Mouse (Mus musculus) small intestine, adult 2 months (tissue): Measurements from ENCODE around the gene Mid1. TPM values are rescaled to one million over a fixed set of nuclear protein-coding genes. Genes with fewer than 3 reads are reported as not detected.
"Not testable (repeated sequence)": the region's sequence is repeated elsewhere in the genome, so short reads cannot be mapped to it uniquely, and the experiment has no call there.

ENCODE experiments used
- H3K27ac ChIP-seq: fragments of 200-500 bp; 2 replicates; pipeline ENCODE4 v1.5.1; 2012; ENCODE audit warnings: low read depth, low read length, control low read depth, inconsistent platforms; ENCODE audit not compliant: insufficient read depth
- H3K27me3 ChIP-seq: fragments of 200-500 bp; 2 replicates; pipeline ENCODE4 v1.6.1; 2012; ENCODE audit warnings: mild to moderate bottlenecking, moderate library complexity, low read length, inconsistent platforms; ENCODE audit not compliant: control insufficient read depth, insufficient read depth
- H3K36me3 ChIP-seq: fragments of 200-500 bp; 2 replicates; pipeline ENCODE4 v1.6.1; 2012; ENCODE audit warnings: mild to moderate bottlenecking, low read length, control low read depth, inconsistent platforms; ENCODE audit not compliant: control insufficient read depth, insufficient read depth
- H3K4me1 ChIP-seq: fragments of 200-500 bp; 2 replicates; pipeline ENCODE4 v1.6.1; 2012; ENCODE audit warnings: low read length, inconsistent platforms, mixed read lengths; ENCODE audit not compliant: control insufficient read depth, insufficient read depth, insufficient read length
- H3K4me3 ChIP-seq: fragments of 200-500 bp; 2 replicates; pipeline ENCODE4 v1.5.1; 2012; ENCODE audit warnings: low read depth, mild to moderate bottlenecking, control low read depth, inconsistent platforms, low read length, moderate library complexity
- WGBS: fragments of 180-500 bp; shearing (Covaris S2); methylation state at CpG from one replicate; pipeline ENCODE4 v1.1.7; 2018; 5-methylcytosine and 5-hydroxymethylcytosine counted together
- polyA plus RNA-seq: library from polyadenylated mRNA; depleted of rRNA; stranded (reverse); fragments of >200 nt; gene quantifications from 2 replicates; pipeline ENCODE4 v1.2.3, GENCODE M21; 2012

Gene Mid1
- polyA plus RNA-seq, 1 experiment = 10.8 TPM

DNA sequence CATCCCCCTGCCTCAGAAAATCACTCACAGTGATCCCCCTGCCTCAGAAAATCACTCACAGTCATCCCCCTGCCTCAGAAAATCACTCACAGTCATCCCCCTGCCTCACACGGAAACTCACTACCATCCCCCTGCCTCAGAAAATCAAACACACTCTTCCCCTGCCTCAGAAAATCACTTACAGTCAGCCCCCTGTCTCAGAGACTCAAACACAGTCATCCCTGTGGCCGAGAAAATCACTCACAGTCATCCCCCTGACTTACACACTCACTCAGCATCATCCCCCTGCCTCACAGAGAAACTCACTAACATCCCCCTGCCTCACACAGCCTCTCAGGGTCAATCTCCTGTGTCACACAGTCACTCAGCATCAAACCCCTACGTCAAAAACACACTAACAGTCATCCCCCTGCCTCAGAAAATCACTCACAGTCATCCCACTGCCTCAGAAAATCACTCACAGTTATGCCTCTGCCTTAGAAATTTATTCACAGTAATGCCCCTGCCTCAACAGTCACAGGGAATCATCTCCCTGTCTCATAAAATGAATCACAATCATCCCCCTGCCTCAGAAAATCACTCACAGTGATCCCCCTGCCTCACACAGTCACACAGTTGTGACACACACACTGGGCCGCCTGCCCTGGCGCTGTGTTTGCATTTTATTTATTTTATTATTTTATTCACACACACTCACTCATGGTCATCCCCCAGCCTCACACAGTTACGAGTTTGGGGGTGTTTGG is 315.8 kb downstream of the Mid1 start:
- WGBS = 37% methylated on average over 6 of the region's 6 CpGs
- not testable (repeated sequence) for H3K4me1 ChIP-seq, H3K27me3 ChIP-seq, H3K36me3 ChIP-seq, H3K4me3 ChIP-seq, H3K27ac ChIP-seq

DNA sequence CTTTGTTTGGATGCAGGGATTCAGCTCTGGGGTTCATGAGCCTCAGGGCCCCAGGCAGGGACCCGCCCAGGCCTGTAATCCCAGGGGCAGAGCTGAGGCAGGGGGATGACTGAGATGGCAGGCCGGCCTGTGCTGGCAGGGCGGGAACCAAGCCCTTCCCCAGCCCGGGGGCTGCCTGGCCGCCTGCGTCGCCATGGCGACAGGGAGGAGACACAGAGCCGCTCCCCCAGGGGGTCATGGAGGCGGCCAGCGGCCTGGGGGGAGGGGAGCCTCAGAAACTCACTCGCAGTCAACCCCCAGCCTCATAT is 316.3 kb downstream of the Mid1 start:
- WGBS = 46% methylated on average over 2 of the region's 12 CpGs
- H3K27ac ChIP-seq, H3K27me3 ChIP-seq, H3K36me3 ChIP-seq, H3K4me3 ChIP-seq, H3K4me1 ChIP-seq: not testable (repeated sequence)

DNA sequence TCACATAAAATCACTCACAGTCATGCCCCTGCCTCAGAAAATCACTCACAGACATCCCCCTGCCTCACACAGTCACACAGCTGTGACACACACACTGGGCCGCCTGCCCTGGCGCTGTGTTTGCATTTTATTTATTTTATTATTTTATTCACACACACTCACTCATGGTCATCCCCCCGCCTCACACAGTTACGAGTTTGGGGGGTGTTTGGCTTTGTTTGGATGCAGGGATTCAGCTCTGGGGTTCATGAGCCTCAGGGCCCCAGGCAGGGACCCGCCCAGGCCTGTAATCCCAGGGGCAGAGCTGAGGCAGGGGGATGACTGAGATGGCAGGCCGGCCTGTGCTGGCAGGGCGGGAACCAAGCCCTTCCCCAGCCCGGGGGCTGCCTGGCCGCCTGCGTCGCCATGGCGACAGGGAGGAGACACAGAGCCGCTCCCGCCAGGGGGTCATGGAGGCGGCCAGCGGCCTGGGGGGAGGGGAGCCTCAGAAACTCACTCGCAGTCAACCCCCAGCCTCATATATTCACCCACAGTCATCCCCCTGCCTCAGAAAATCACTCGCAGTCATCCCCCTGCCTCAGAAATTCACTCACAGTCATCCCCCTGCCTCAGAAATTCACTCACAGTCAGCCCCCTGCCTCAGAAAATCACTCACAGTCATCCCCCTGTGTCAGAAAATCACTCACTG is 317.7 kb downstream of the Mid1 start:
- not testable (repeated sequence) for H3K4me3 ChIP-seq, H3K27me3 ChIP-seq, H3K27ac ChIP-seq, H3K36me3 ChIP-seq, H3K4me1 ChIP-seq
- WGBS = 43% methylated on average over 12 of the region's 18 CpGs

DNA sequence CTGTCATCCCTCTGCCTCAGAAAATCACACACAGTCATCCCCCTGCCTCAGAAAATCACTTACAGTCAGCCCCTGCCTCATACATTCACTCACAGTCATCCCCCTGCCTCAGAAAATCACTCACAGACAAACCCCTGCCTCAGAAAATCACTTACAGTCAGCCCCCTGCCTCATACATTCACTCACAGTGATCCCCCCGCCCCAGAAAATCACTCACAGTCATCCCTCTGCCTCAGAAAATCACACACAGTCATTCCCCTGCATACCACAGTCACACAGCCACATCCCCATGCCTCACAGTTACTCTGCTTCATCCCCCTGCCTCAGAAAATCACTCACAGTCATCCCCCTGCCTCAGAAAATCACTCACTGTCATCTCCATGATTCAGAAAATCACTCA is 318.5 kb downstream of the Mid1 start:
- not testable (repeated sequence) for H3K4me3 ChIP-seq, H3K4me1 ChIP-seq, H3K36me3 ChIP-seq, H3K27ac ChIP-seq, H3K27me3 ChIP-seq
- WGBS = 26% methylated on average over 1 of the region's 1 CpGs

DNA sequence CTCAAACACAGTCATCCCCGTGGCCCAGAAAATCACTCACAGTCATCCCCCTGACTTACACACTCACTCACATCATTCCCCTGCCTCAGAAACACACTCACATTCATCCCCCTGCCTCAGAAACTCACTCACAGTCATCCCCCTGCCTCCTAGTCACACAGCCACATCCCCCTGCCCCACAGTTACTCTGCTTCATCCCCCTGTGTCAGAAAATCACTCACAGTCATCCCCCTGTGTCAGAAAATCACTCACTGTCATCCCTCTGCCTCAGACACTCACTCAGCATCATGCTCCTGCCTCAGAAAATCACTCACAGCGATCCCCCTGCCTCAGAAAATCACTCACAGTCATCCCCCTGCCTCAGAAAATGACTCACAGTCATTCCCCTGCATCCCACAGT is 319.2 kb downstream of the Mid1 start:
- H3K27ac ChIP-seq, H3K4me1 ChIP-seq, H3K27me3 ChIP-seq, H3K4me3 ChIP-seq, H3K36me3 ChIP-seq: not testable (repeated sequence)
- 45% methylated on average over 2 of the region's 2 CpGs for WGBS

DNA sequence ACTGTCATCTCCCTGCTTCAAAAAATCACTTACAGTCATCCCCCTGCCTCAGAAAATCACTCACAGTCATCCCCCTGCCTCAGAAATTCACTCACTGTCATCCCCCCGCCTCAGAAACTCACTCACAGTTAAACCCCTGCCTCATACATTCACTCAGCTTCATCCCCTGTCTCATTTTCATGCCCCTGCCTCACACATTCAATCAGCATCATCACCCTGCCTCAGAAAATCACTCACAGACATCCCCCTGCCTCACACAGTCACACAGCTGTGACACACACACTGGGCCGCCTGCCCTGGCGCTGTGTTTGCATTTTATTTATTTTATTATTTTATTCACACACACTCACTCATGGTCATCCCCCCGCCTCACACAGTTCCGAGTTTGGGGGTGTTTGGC is 319.8 kb downstream of the Mid1 start:
- 41% methylated on average over 5 of the region's 5 CpGs for WGBS
- not testable (repeated sequence) for H3K4me3 ChIP-seq, H3K36me3 ChIP-seq, H3K4me1 ChIP-seq, H3K27me3 ChIP-seq, H3K27ac ChIP-seq

DNA sequence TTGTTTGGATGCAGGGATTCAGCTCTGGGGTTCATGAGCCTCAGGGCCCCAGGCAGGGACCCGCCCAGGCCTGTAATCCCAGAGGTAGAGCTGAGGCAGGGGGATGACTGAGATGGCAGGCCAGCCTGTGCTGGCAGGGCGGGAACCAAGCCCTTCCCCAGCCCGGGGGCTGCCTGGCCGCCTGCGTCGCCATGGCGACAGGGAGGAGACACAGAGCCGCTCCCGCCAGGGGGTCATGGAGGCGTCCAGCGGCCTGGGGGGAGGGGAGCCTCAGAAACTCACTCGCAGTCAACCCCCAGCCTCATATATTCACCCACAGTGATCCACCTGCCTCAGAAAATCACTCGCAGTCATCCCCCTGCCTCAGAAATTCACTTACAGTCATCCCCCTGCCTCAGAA is 320.2 kb downstream of the Mid1 start:
- not testable (repeated sequence) for H3K36me3 ChIP-seq, H3K4me1 ChIP-seq, H3K27me3 ChIP-seq, H3K4me3 ChIP-seq, H3K27ac ChIP-seq
- 24% methylated on average over 13 of the region's 13 CpGs for WGBS

DNA sequence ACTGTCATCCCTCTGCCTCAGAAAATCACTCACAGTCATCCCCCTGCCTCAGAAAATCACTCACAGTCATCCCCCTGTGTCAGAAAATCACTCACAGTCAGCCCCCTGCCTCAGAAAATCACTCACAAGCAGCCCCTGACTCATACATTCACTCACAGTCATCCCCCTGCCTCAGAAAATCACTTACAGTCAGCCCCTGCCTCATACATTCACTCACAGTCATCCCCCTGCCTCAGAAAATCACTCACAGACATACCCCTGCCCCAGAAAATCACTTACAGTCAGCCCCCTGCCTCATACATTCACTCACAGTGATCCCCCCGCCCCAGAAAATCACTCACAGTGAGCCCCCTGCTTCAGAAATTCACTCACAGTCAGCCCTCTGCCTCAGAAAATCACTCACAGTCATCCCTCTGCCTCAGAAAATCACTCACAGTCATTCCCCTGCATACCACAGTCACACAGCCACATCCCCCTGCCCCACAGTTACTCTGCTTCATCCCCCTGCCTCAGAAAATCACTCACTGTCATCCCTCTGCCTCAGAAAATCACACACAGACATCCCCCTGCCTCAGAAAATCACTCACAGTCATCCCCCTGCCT is 320.8 kb downstream of the Mid1 start:
- WGBS = 41% methylated on average over 1 of the region's 1 CpGs
- not testable (repeated sequence) for H3K4me1 ChIP-seq, H3K36me3 ChIP-seq, H3K4me3 ChIP-seq, H3K27me3 ChIP-seq, H3K27ac ChIP-seq

DNA sequence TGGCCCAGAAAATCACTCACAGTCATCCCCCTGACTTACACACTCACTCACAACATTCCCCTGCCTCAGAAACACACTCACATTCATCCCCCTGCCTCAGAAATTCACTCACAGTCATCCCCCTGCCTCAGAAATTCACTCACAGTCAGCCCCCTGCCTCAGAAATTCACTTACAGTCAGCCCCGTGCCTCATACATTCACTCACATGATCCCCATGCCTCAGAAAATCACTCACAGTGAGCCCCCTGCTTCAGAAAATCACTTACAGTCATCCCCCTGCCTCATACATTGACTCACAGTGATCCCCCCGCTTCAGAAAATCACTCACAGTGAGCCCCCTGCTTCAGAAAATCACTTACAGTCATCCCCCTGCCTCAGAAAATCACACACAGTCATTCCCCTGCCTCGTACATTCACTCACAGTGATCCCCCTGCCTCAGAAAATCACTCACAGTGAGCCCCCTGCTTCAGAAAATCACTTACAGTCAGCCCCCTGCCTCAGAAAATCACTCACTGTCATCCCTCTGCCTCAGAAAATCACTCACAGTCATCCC is 321.8 kb downstream of the Mid1 start:
- not testable (repeated sequence) for H3K36me3 ChIP-seq, H3K4me1 ChIP-seq, H3K27ac ChIP-seq, H3K4me3 ChIP-seq, H3K27me3 ChIP-seq
- 56% methylated on average over 3 of the region's 3 CpGs for WGBS

DNA sequence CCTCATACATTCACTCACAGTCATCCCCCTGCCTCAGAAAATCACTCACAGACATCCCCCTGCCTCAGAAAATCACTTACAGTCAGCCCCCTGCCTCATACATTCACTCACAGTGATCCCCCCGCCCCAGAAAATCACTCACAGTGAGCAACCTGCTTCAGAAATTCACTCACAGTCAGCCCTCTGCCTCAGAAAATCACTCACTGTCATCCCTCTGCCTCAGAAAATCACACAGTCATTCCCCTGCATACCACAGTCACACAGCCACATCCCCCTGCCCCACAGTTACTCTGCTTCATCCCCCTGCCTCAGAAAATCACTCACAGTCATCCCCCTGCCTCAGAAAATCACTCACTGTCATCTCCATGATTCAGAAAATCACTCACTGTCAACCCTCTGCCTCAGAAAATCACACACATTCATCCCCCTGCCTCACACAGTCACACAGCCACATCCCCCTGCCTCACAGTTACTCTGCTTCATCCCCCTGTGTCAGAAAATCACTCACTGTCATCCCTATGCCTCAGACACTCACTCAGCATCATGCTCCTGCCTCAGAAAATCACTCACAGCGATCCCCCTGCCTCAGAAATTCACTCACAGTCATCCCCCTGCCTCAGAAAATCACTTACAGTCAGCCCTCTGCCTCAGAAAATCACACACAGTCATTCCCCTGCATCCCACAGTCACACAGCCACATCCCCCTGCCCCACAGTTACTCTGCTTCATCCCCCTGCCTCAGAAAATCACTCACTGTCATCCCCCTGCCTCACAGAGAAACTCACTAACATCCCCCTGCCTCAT is 322.6 kb downstream of the Mid1 start:
- WGBS = 49% methylated on average over 2 of the region's 2 CpGs
- not testable (repeated sequence) for H3K4me1 ChIP-seq, H3K27ac ChIP-seq, H3K36me3 ChIP-seq, H3K4me3 ChIP-seq, H3K27me3 ChIP-seq

DNA sequence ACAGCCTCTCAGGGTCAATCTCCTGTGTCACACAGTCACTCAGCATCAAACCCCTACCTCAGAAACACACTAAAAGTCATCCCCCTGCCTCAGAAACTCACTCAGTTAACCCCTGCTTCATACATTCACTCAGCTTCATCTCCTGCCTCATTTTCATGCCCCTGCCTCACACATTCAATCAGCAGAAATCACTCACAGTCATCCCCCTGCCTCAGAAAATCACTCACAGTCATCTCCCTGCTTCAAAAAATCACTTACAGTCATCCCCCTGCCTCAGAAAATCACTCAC is 323.1 kb downstream of the Mid1 start:
- not testable (repeated sequence) for H3K4me3 ChIP-seq, H3K27ac ChIP-seq, H3K27me3 ChIP-seq, H3K4me1 ChIP-seq, H3K36me3 ChIP-seq
